Mouse (Mus musculus) cerebellum, postnatal 36 days (tissue): ENCODE data around the gene Pdxp.

Source experiments
- DNase-seq, 2 experiments: peaks; one replicate each; pipeline ENCODE4 v3.0.0; 2021 to 2022; ENCODE audit warnings: mixed read lengths in 2 of 2

The Pdxp gene

GRCm38 (mm10) chr15:78928539-78928938 is 14.8 kb downstream of the Pdxp start:
- no peak for DNase-seq

DNA sequence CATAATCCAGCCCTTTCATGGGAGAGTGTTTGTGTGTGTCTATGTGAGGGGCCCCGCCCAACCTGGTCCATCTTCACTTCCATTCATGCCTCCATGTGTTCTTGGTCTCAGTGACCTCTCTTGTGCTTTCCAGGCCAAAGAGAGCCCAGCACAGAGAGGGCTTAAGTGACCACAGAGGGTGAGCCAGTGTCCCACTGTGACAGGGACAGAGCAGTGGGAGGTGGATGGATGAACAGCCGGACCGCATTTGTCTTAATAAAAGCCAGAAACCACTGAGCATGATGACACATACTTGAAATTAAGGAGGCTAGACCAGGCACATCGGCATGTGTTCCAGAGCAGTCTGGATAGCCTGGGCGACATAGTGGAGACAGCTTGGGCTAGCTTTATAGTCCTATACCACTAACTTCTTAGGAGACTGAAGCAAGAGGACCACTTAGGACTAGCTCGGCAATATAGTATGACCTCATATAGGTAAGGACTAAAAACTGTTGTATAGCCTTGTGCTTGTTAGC is 16.5 kb downstream of the Pdxp start:
- DNase-seq, result no peak

DNA sequence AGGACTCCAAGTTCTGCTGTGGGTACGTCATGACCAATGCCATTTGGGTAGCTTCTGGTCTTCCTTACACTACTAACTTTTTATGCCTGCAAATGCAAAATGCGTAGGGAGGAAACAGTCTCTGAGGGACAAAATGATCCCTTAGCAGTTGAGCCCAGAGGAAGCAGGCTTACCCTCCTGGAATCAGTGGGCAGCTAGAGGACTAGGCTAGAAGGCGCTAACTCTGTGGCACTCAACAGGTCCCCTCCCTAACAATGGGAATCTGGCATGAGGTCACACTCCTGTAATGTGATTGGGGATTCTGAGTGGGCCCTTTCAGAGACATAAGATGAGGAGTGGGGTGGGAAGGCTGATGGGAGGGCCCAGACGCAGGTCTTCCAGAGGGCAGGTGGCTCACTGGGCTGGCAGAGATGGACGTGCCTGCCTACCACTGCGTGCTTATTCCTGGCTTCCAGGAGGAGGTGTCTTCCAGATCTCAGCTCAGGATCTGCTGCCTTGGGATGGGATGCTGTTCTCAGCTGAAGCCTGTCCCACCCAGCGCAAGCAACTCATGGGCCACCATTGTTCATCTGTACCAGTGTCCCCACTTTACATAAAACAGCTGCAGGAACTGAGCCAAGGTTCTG is 17.2 kb downstream of the Pdxp start:
- DNase-seq, result no peak

DNA sequence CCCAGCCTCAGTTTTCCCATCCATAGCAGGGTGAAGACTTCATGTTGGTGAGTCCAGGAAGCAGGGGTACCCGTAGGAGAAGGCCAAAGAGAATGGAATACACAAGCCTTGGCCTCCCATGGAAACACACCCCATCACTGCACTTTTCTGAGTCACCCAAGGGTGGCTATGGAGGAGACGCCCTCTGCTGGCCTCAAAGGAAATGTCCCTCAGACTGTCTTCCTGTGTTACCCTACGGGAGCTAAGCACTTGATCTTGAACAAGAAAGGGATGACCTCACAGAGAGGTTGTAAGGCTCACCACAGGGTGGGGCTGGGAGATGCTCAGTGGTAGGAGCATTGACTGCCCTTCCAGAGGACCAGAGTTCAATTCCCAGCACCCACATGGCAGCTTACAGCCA is 17.9 kb downstream of the Pdxp start:
- peak in 1 of 2 experiments; percentile 38 for DNase-seq

- DNase-seq, result peak; percentile 82 to 91
Measured at GRCm38 (mm10) chr15:78934784-78935320, 21.1 kb downstream of the Pdxp start, which contains the start of gene Nol12. Gene Nol12 (plus strand): TSS chr15:78934933.

DNA sequence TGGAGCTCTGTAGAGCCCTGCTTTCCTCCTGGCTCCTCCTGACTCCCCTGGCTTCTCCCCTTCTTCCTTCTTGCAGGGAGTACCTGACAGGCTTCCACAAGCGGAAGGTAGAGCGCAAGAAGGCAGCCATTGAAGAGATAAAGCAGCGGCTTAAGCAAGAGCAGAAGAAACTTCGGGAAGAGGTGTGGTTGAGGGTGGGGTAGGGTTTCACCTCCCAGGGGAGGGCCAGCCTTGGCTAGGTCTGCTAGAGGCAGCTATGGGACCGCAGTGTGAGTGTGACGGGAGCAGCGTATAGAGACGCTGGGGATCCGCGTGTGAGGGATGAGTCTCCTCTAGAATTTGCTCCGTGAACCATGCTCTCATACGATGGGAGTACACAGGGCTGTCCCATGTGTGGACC is 22.7 kb downstream of the Pdxp start:
- DNase-seq, result no peak

DNA sequence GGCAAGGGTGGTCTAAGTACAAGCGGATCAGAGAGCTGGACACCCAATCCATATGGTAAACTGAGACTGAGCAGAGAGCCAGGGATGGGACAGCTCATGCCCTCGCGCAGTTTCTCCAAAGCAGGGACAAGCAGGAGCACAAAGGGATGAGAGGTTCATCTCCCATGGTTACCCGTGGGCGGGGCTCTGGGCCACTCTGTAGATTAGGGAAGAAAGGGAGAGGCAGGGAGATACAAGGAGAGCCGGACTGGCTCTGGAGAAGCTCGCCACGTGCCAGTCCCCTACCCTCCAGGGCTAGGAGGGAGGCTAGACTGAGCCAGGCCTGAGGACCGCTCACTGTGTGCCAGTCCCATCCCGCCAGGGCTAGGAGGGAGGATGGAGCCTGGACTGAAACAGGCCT is 23.6 kb downstream of the Pdxp start:
- DNase-seq, result no peak

- no peak for DNase-seq
Measured at GRCm38 (mm10) chr15:78937963-78938362, 24.2 kb downstream of the Pdxp start.

- DNase-seq, result no peak
Measured at GRCm38 (mm10) chr15:78940325-78940724, 26.6 kb downstream of the Pdxp start.

- DNase-seq, result peak; percentile 89 to 91
Measured at GRCm38 (mm10) chr15:78942663-78943062, 28.9 kb downstream of the Pdxp start.

GRCm38 (mm10) chr15:78946232-78946631 is 32.5 kb downstream of the Pdxp start:
- DNase-seq, result no peak

DNA sequence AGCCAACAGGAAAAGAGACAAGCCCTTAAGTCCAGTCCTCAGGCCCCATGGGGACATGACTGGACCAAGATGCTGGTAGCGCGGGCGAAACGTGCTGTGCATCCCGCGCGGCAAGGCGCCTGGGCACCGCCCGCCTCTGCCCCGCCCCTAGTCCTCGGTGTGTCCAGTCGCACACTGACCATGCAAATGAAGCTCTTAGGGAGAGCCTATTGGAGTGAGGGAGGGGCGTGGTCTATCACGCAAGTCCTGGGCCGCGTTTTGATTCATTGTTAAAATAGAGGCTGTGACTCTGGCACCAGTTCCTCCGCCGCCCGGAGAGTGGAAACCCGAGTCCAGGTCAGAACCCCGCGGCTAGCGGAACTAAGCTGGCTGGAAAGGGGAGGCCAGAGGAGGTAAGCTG is 33.9 kb downstream of the Pdxp start, which contains the start of gene Triobp:
TSS of gene Triobp (plus strand) at position 68 of the 400 bp plus-strand sequence.
- DNase-seq, result peak; percentile 86 to 90

DNA sequence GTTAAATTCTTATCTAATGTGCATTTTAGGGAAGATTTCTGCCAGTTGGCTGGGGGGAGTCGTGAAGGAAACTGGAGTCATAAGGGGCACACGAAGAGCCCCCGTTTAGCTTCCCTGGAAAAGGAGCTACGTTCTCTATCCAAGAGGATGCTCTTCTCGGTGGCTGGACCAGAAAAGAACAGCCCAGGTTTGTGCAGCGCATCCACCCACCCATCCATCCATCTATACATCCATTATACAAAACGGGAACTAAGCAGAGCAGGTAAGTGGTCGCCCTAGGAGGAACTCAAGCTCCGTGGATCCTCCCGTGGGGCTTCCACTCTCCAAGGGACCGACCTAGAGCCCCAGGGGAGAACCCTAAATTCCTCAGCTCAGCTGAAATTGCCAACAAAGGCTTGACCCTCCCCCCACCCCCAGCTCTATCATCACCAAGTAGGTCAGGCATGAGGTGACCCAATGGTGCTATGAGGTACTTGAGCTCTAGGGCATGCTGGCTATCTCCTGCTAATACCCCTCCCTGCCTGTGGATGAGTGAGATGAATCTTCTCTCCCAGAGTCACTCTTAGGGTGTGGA is 34.5 kb downstream of the Pdxp start:
- peak in 1 of 2 experiments; percentile 34 for DNase-seq

DNA sequence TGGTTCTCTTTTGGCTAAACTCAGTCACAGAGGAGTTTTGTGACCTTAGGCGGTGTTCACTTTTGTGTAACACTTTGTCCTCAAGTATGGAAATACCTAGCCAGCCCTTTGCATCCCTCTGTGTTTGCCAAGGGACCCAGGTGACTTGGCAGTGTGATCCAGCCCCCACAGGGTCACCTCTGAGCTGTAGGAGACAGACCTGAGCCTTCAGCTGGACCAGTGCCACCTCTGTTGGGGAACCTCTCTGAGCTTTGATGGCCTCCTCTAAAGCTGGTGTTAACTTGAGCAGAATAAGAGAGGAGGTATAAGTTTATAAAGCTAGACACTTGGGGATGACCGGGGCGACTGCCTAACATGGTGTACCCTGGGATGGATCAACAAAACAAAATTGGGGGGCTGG is 35.2 kb downstream of the Pdxp start:
- DNase-seq, result no peak

DNA sequence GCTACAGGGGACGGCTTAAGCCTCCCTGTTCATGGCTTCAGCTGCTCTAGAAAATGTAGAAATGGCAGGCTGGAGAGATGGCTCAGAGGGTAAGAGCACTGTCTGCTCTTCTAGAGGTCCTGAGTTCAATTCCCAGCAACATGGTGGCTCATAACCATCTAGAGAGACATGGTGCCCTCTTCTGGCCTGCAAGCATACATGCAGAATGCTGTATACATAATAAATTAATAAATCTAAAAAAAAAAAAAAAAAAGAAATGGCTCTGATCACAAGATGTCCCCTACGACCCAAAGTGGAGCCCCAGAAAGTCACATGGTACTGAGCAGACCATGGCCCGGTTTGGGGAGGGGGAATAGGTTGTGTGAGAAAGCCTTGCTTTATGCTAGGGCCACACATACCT is 41.9 kb downstream of the Pdxp start:
- DNase-seq, result no peak

- peak in 1 of 2 experiments; percentile 49 for DNase-seq
Measured at GRCm38 (mm10) chr15:78956351-78956750, 42.6 kb downstream of the Pdxp start.

- no peak for DNase-seq
Measured at GRCm38 (mm10) chr15:78957021-78957420, 43.3 kb downstream of the Pdxp start.

- DNase-seq, result no peak
Measured at GRCm38 (mm10) chr15:78959537-78959936, 45.8 kb downstream of the Pdxp start.

GRCm38 (mm10) chr15:78960088-78960487 is 46.4 kb downstream of the Pdxp start:
- no peak for DNase-seq

- DNase-seq, result peak; percentile 84 to 87
Measured at GRCm38 (mm10) chr15:78962885-78963284, 49.2 kb downstream of the Pdxp start.
